Mouse (Mus musculus) E14TG2a.4 (cell line): ENCODE data around the gene Foxp1.

Source experiments
- H3K27me3 ChIP-seq: 2 replicates; pipeline ENCODE4 v1.6.1; 2014; ENCODE audit warnings: low read length, control low read depth; ENCODE audit not compliant: insufficient read depth
- H3K36me3 ChIP-seq: 2 replicates; pipeline ENCODE4 v1.6.1; 2014; ENCODE audit warnings: low read length, control low read depth; ENCODE audit not compliant: insufficient read depth
- H3K4me1 ChIP-seq: replicated peaks from 2 replicates; pipeline ENCODE4 v1.6.1; 2014; ENCODE audit warnings: low read depth, low read length, control low read depth
- H3K4me3 ChIP-seq: replicated peaks from 2 replicates; pipeline ENCODE4 v1.5.1; 2014; ENCODE audit warnings: mild to moderate bottlenecking, low read length
- H3K9me3 ChIP-seq: 2 replicates; pipeline ENCODE4 v1.6.1; 2014; ENCODE audit warnings: low read length, control low read depth
- CTCF ChIP-seq: conservative IDR thresholded peaks from 2 replicates; pipeline ENCODE4 v1.5.1; 2014; ENCODE audit warnings: low read length
- NANOG ChIP-seq: IDR thresholded peaks from 2 replicates; pipeline ENCODE4 v1.6.1; 2014; ENCODE audit warnings: borderline replicate concordance, low read length, mixed read lengths
- POU5F1 ChIP-seq: IDR thresholded peaks from 2 replicates; pipeline ENCODE4 v1.6.1; 2014; ENCODE audit warnings: low read length, borderline replicate concordance

Foxp1 gene

GRCm38 (mm10) chr6:99199277-99199676 is 323.2 kb downstream of the Foxp1 start:
- TF ChIP-seq CTCF (no peak), POU5F1 (no peak), NANOG (no peak)
- Histone ChIP-seq H3K4me3 (no peak overlapping the region), H3K9me3 (no peaks in the 10 kb centered on the region)

DNA sequence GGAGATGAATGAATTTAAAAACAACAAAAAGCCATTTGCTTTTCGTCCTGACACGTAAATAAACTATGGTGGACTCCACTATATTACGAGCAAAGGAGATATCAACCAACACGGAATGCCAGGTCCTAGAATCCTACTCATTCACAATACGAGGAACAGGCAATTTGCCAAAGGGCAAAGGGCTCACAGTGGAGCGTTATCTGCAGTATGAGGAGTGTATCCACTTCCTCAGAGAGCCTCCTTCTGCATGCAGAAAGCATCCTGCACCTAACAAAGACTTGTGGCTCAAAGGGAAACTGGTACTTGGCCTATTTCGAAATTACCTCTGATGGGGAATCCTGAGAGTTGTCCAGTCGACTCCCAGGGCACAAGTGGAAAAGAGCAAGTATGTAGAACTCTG is 328.8 kb downstream of the Foxp1 start:
- Histone ChIP-seq H3K9me3 (no peaks in the 10 kb centered on the region), H3K36me3 (no peaks in the 10 kb centered on the region), H3K4me3 (no peak overlapping the region), H3K27me3 (no peaks in the 10 kb centered on the region; the same call in 1 of the 2 replicates), H3K4me1 (0 out of 2 replicates have a peak, but pooled peaks cover 6% of the 10 kb centered on the region)
- TF ChIP-seq CTCF (no peak), POU5F1 (no peak), NANOG (no peak)

More at GRCm38 (mm10) chr6:99199277-99199676, 323.2 kb downstream of the Foxp1 start:
- peaks cover 27% of the 10 kb centered on the region for H3K4me1 ChIP-seq
- H3K36me3 ChIP-seq: no peaks in the 10 kb centered on the region
- no peaks in the 10 kb centered on the region; the same call in 1 of the 2 replicates for H3K27me3 ChIP-seq

DNA sequence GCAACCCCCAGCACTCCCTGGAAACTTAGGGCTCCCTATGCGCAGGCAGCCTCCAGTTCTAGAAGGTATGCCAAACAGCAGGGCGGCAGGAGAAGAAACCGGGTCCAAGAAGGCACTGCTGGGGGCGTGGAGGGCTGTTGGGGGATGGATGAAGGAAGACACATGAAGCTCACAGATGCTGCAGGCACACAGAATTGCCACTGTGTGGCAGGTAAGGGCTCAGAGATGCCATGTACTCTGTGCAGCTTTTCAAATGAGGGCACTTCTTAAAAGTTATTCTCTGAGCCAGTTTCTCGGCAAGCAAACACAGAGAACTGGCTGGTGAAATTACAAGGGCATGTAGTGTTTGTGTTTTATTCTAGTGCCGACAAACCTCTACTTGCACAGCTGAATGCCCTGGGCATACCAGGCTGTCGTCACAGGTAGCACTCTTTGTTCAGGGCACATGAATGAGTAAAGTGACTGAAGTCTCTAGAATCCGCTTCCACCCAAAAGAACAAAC is 330.8 kb downstream of the Foxp1 start:
- H3K4me3 ChIP-seq: no peak overlapping the region
- H3K4me1 ChIP-seq: 0 out of 2 replicates have a peak, but pooled peaks cover 6% of the 10 kb centered on the region
- TF ChIP-seq NANOG (no peak), POU5F1 (no peak), CTCF (no peak)
- H3K36me3 ChIP-seq: no peaks in the 10 kb centered on the region
- H3K9me3 ChIP-seq: no peaks in the 10 kb centered on the region
- H3K27me3 ChIP-seq: no peaks in the 10 kb centered on the region; the same call in 1 of the 2 replicates

- Histone ChIP-seq H3K4me3 (no peak overlapping the region), H3K27me3 (no peaks in the 10 kb centered on the region; the same call in 1 of the 2 replicates), H3K36me3 (no peaks in the 10 kb centered on the region), H3K4me1 (0 out of 2 replicates have a peak, but pooled peaks cover 6% of the 10 kb centered on the region), H3K9me3 (no peaks in the 10 kb centered on the region)
- TF ChIP-seq NANOG: no peak
- TF ChIP-seq CTCF: no peak
- TF ChIP-seq POU5F1: no peak
Observed at GRCm38 (mm10) chr6:99191041-99191635, 331.4 kb downstream of the Foxp1 start.

GRCm38 (mm10) chr6:99189967-99190366 is 332.6 kb downstream of the Foxp1 start:
- Histone ChIP-seq H3K9me3 (no peaks in the 10 kb centered on the region), H3K36me3 (no peaks in the 10 kb centered on the region), H3K4me3 (no peak overlapping the region), H3K4me1 (0 out of 2 replicates have a peak, but pooled peaks cover 6% of the 10 kb centered on the region), H3K27me3 (no peaks in the 10 kb centered on the region; the same call in 1 of the 2 replicates)
- TF ChIP-seq CTCF (no peak), NANOG (no peak), POU5F1 (no peak)

DNA sequence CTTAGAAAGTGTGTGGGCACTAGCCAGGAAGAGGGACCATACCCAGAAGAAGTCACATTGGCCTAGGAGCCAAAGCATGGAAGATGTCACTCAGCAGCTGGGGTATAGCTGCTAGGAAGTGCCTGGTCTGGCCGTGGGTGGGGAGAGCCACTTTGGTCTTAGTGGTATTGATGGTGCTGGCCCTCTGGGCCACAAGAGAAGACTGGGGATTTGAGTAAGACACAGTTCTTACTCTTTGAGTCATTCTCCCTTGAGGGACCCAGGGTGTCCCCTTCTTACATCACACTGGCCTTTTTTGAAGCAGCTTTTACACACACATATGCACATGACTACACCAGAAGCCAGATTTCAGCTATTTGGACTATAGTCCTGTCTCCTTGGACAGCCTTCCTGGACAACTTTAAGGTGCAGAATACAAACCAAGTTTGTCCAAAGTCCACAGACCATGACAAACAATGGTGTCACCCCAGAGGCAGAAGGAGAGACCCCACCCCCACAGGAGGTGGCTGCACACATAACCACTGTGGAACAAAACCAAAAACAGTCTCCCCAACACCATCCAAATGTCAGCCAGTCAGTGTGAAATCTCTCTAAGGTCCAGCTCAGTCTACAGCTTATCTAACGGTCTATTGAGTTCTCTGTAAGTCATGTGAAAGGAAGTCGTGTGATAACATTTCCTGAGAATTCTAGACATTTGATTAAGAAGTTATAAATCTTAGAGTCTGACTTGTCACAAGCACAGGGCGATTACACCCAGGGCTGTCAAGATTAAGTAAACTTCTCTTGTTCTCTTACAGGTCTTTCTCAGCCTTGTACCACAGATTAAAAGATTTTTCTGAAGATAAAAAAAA is 333.9 kb downstream of the Foxp1 start:
- no peak overlapping the region for H3K4me3 ChIP-seq
- no peaks in the 10 kb centered on the region; the same call in 1 of the 2 replicates for H3K27me3 ChIP-seq
- no peaks in the 10 kb centered on the region for H3K9me3 ChIP-seq
- no peaks in the 10 kb centered on the region for H3K36me3 ChIP-seq
- TF ChIP-seq NANOG: no peak
- TF ChIP-seq POU5F1: no peak
- no peak for TF ChIP-seq CTCF
- 0 out of 2 replicates have a peak, but pooled peaks cover 6% of the 10 kb centered on the region for H3K4me1 ChIP-seq

DNA sequence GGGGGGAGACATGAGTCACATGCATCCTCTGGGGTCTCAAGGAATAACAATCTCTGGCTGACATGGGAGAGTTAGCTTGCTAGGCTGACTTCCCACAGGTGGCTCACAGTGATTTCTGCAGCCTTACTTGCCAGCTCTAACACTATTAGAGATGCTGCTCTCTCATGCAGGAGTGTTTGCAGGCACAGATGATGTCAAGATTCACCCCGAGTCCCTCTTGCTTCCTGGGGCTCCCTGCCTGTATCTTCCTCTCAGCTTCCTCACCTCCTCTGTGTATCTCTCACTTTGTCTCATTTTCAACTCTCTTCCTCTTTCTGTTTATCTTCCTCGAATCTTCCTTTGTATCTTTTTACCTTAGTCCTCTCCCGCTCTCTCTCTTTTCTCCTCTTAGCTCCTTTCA is 334.6 kb downstream of the Foxp1 start:
- Histone ChIP-seq H3K4me1 (0 out of 2 replicates have a peak, but pooled peaks cover 6% of the 10 kb centered on the region), H3K27me3 (no peaks in the 10 kb centered on the region; the same call in 1 of the 2 replicates), H3K4me3 (no peak overlapping the region), H3K9me3 (no peaks in the 10 kb centered on the region), H3K36me3 (no peaks in the 10 kb centered on the region)
- TF ChIP-seq POU5F1 (no peak), CTCF (no peak), NANOG (no peak)

GRCm38 (mm10) chr6:99187415-99187814 is 335.1 kb downstream of the Foxp1 start:
- TF ChIP-seq CTCF (no peak), POU5F1 (no peak), NANOG (no peak)
- Histone ChIP-seq H3K4me1 (0 out of 2 replicates have a peak, but pooled peaks cover 6% of the 10 kb centered on the region), H3K27me3 (no peaks in the 10 kb centered on the region; the same call in 1 of the 2 replicates)

More at GRCm38 (mm10) chr6:99187415-99187814, 335.1 kb downstream of the Foxp1 start:
- Histone ChIP-seq H3K9me3 (no peaks in the 10 kb centered on the region), H3K4me3 (no peak overlapping the region), H3K36me3 (no peaks in the 10 kb centered on the region)
